Mouse (Mus musculus) right cerebral cortex, adult 2 months (tissue): ENCODE results near the gene Gm20683.

Source experiments
- DNase-seq, 2 experiments: peaks; one replicate each; pipeline ENCODE4 v3.0.0; 2021 to 2022; ENCODE audit warnings: low spot score in 2 of 2

The Gm20683 gene

DNA sequence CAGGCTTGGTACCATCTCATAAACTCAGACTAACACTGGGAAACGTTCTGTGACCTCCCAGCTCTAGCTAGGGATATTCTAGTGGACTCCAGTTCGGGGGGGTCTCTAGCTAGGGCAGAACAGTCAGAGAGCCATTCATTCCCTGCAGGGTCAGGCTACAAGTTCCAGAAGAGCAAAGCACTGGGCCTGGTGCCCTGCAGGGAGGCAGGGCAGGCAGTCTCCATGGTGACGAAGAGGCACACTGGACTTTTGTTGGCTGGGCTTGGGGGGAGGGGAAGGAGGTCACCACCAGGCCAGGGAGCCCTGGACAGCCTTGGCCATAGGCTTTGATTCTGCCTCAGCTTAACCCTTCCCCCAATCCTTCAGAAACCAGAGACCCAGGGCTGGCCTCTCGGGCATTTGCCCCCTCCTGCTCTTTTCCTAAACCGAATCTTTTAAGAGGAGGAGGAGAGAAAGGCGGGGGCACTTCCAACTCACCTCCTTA, 45.9 kb downstream of the Gm20683 start, which contains the start of gene AC134908.4:
TSS of gene AC134908.4 (minus strand) at position 51 of the 484 bp plus-strand sequence.
- peak in 1 of 2 experiments; percentile 66 for DNase-seq

- no peak for DNase-seq
These were observed 46.6 kb downstream of the Gm20683 start for GRCm38 (mm10) chr17:25794998-25795397.

DNA sequence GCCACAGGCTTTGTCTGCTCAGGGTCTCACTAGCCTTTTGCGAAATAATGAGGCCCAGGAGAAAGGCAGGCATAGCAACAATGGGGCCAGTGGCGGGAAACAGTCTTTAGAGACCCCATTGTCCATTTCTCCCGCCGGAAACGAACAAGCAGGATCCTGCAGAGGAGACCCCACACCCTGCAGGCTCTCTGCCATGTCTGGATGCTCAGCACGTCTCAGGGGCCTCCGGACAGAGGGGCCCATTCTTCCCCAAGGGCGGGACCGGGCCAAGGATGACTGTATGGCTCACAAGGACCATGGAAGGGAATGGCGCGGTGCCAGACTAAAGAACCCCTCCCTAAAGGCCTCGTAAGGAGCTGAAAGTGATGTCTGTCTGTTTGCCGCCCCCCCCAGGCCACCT, 47.4 kb downstream of the Gm20683 start:
- no peak for DNase-seq

DNA sequence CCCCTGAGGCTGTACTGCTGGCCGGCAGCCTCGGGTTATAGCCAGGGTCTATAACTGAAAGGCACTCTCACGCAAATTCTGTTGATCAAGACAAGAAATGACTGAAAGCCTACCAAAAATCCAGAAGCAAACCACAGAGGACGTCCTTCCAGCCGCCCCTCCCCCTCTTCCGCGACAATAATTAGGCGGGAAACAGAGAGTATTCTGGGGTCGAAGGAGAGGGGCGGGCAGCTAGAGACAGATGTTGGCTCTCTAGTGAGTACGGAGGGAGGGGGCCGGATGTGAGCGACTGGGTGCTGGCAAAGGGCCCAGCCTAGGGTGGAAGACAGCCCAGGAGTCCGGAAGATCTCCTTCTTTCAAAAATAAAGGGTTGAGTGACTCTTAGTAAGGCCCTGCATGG, 48.9 kb downstream of the Gm20683 start, which contains the start of gene Fam173a:
TSS of gene Fam173a (minus strand) at position 287 of the 400 bp plus-strand sequence.
- DNase-seq = peak; percentile 63 to 78

GRCm38 (mm10) chr17:25791843-25792527, 49.6 kb downstream of the Gm20683 start:
- DNase-seq = peak; percentile 84 to 91

GRCm38 (mm10) chr17:25791320-25791842, 50.2 kb downstream of the Gm20683 start:
- DNase-seq = no peak

GRCm38 (mm10) chr17:25786781-25787504, 54.6 kb downstream of the Gm20683 start:
- no peak for DNase-seq

DNA sequence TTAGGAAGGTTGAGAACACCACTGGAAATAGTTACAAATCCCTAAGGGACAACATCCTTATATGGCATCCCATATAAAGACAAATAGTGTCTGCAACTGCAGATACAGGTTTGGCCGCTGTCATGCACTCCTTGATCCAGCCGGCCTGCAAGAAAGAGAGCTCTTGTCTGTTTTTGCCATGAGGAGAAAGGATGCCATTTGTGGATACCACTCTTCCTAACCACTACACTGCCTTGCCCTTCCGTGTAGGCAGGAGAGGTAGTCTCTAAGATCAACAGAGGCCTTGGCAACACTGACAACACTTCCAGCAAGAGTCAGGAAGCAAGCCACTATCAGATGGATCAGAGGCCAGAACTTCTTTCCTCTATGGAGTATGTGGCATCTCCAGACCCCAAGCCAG, 55.3 kb downstream of the Gm20683 start, which contains the start of gene Ccdc78:
TSS of gene Ccdc78 (plus strand) at position 301 of the 400 bp plus-strand sequence.
- DNase-seq = no peak

DNA sequence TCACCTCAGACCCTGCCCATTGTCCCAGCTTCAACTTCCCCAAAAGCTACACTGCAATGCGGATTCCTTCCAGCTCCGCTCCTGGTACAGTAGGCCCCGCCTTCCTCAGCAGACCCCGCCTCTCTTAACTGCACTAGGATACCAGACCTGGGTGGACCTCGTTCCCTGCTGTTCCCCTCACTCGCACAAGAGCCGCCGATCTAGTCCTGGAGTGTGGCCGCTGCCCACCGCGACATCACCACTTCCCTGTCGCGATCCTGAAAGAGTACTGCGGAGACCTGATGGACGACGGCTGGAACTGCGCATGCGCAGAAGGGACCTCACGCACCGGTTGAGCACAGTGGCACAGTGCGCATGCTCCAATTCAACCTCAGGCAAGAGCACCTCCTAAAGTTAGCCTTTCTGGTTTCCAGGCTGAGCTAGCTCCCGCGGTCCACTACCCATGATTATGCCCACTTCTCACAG, 56.2 kb downstream of the Gm20683 start, which contains the start of gene Haghl:
TSS of gene Haghl (minus strand) at position 393 of the 465 bp plus-strand sequence.
- DNase-seq = peak; percentile 98 to 99
